Mouse (Mus musculus): ENCODE results near the gene Ptprd. TPM values are rescaled to one million over a fixed set of nuclear protein-coding genes. Genes with fewer than 3 reads are reported as not detected.

Gene Ptprd
- polyA plus RNA-seq (2012; rRNA removed), result 0.15 and 0.19 TPM in 2 replicates

- H3K36me3 ChIP-seq (ENCODE audit: control insufficient read depth, insufficient read depth, low read length), result no peaks in the 10 kb centered on the region
- peaks cover 2% of the 10 kb centered on the region; the same call in 1 of the 2 replicates for H3K4me1 ChIP-seq (ENCODE audit: control insufficient read depth, insufficient read depth, insufficient read length)
- no peak for DNase-seq (ENCODE audit: low read depth in 1 of 2, low spot score in 2 of 2)
- H3K4me3 ChIP-seq (ENCODE audit: extremely low read depth, insufficient read depth, insufficient read length), result no peak within 1 kb of the TSS
- 0 out of 2 replicates have a peak, but pooled peaks cover 3% of the 10 kb centered on the region for H3K27me3 ChIP-seq (ENCODE audit: control insufficient read depth, insufficient read depth, low read length)
- no peak within 1 kb of the TSS for H3K27ac ChIP-seq (ENCODE audit: insufficient read depth, low read length)
- 5% methylated on average over 80 of the region's 86 CpGs for WGBS
- TF ChIP-seq CTCF (IDR thresholded peaks at IDR 0.05; ENCODE audit: extremely low read depth, insufficient read depth, insufficient read length, insufficient replicate concordance), result no peak
- no peak for TF ChIP-seq POLR2A (IDR thresholded peaks at IDR 0.05; ENCODE audit: low read depth, low read length)
Observed at GRCm38 (mm10) chr4:78211529-78212494, at the start of gene Ptprd. TSS of gene Ptprd (minus strand) at chr4:78211961.

- WGBS, result 62% methylated on average over 2 of the region's 2 CpGs
- no peak for DNase-seq (ENCODE audit: low read depth in 1 of 2, low spot score in 2 of 2)
- TF ChIP-seq CTCF (IDR thresholded peaks at IDR 0.05; ENCODE audit: extremely low read depth, insufficient read depth, insufficient read length, insufficient replicate concordance) (no peak), POLR2A (IDR thresholded peaks at IDR 0.05; ENCODE audit: low read depth, low read length) (no peak)
- no peaks in the 10 kb centered on the region for H3K27me3 ChIP-seq (ENCODE audit: control insufficient read depth, insufficient read depth, low read length)
- no peaks in the 10 kb centered on the region for H3K4me1 ChIP-seq (ENCODE audit: control insufficient read depth, insufficient read depth, insufficient read length)
- H3K36me3 ChIP-seq (ENCODE audit: control insufficient read depth, insufficient read depth, low read length), result no peaks in the 10 kb centered on the region
- H3K4me3 ChIP-seq (ENCODE audit: extremely low read depth, insufficient read depth, insufficient read length), result no peak overlapping the region
- no peak overlapping the region for H3K27ac ChIP-seq (ENCODE audit: insufficient read depth, low read length)
Observed at GRCm38 (mm10) chr4:78235820-78236219, 24.1 kb upstream of the Ptprd start.

- 82% methylated on average over 2 of the region's 2 CpGs for WGBS
- no peaks in the 10 kb centered on the region for H3K4me1 ChIP-seq (ENCODE audit: control insufficient read depth, insufficient read depth, insufficient read length)
- DNase-seq (ENCODE audit: low read depth in 1 of 2, low spot score in 2 of 2), result no peak
- no peak overlapping the region for H3K27ac ChIP-seq (ENCODE audit: insufficient read depth, low read length)
- H3K27me3 ChIP-seq (ENCODE audit: control insufficient read depth, insufficient read depth, low read length), result no peaks in the 10 kb centered on the region
- TF ChIP-seq CTCF (IDR thresholded peaks at IDR 0.05; ENCODE audit: extremely low read depth, insufficient read depth, insufficient read length, insufficient replicate concordance) (no peak), POLR2A (IDR thresholded peaks at IDR 0.05; ENCODE audit: low read depth, low read length) (no peak)
- H3K36me3 ChIP-seq (ENCODE audit: control insufficient read depth, insufficient read depth, low read length), result no peaks in the 10 kb centered on the region
- no peak overlapping the region for H3K4me3 ChIP-seq (ENCODE audit: extremely low read depth, insufficient read depth, insufficient read length)
Observed at GRCm38 (mm10) chr4:78235316-78235715, 23.6 kb upstream of the Ptprd start.

DNA sequence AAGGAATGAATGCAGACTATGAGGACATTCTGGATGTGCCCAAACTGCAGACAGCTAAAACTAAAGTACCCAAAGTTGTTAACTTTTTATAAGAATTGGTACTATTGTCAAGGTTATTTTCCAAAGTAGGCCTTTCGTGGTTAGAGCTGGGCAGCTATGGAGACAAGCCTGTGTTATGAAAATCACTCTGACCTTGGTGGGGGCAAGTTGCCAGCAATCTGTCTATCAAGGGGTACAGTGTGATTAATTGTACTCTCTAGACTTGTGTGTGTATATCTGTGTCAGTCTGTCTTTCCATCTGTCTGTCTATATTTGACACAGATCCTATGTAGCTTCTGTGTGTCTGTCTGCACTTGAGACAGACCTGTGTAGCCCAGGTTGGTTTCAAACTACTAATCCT lies 22.9 kb upstream of the Ptprd start:
- no peak for TF ChIP-seq CTCF (IDR thresholded peaks at IDR 0.05; ENCODE audit: extremely low read depth, insufficient read depth, insufficient read length, insufficient replicate concordance)
- no peak for TF ChIP-seq POLR2A (IDR thresholded peaks at IDR 0.05; ENCODE audit: low read depth, low read length)
- Histone ChIP-seq H3K27me3 (ENCODE audit: control insufficient read depth, insufficient read depth, low read length) (no peaks in the 10 kb centered on the region), H3K4me1 (ENCODE audit: control insufficient read depth, insufficient read depth, insufficient read length) (no peaks in the 10 kb centered on the region), H3K27ac (ENCODE audit: insufficient read depth, low read length) (no peak overlapping the region), H3K4me3 (ENCODE audit: extremely low read depth, insufficient read depth, insufficient read length) (no peak overlapping the region), H3K36me3 (ENCODE audit: control insufficient read depth, insufficient read depth, low read length) (no peaks in the 10 kb centered on the region)
- DNase-seq (ENCODE audit: low read depth in 1 of 2, low spot score in 2 of 2), result no peak
- WGBS, result 75% methylated on average over 1 of the region's 1 CpGs

DNA sequence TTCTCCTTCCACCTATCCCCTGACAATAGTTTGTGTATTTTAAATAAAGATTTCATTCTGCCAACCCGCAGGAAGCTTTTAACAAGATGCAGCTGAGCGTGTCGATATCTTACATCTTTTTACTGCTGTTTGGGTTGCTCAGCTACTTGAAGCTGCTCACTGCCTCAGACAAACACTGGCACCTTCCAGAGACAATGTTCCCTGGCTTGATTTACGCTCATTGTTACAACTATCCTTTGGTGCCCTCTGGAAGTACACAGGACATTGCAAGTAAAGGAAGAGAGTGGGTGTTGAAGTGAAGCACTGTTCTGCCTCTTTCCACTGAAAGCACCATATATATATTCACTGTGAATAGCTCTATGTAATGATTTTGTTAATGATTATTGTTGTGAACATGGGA lies 2.2 kb upstream of the Ptprd start:
- no peaks in the 10 kb centered on the region for H3K36me3 ChIP-seq (ENCODE audit: control insufficient read depth, insufficient read depth, low read length)
- no peak for TF ChIP-seq POLR2A (IDR thresholded peaks at IDR 0.05; ENCODE audit: low read depth, low read length)
- TF ChIP-seq CTCF (IDR thresholded peaks at IDR 0.05; ENCODE audit: extremely low read depth, insufficient read depth, insufficient read length, insufficient replicate concordance), result no peak
- H3K4me1 ChIP-seq (ENCODE audit: control insufficient read depth, insufficient read depth, insufficient read length), result peaks cover 2% of the 10 kb centered on the region; the same call in 1 of the 2 replicates
- 0 out of 2 replicates have a peak, but pooled peaks cover 3% of the 10 kb centered on the region for H3K27me3 ChIP-seq (ENCODE audit: control insufficient read depth, insufficient read depth, low read length)
- H3K27ac ChIP-seq (ENCODE audit: insufficient read depth, low read length), result no peak overlapping the region
- no peak overlapping the region for H3K4me3 ChIP-seq (ENCODE audit: extremely low read depth, insufficient read depth, insufficient read length)
- 72% methylated on average over 4 of the region's 4 CpGs for WGBS
- no peak for DNase-seq (ENCODE audit: low read depth in 1 of 2, low spot score in 2 of 2)

DNA sequence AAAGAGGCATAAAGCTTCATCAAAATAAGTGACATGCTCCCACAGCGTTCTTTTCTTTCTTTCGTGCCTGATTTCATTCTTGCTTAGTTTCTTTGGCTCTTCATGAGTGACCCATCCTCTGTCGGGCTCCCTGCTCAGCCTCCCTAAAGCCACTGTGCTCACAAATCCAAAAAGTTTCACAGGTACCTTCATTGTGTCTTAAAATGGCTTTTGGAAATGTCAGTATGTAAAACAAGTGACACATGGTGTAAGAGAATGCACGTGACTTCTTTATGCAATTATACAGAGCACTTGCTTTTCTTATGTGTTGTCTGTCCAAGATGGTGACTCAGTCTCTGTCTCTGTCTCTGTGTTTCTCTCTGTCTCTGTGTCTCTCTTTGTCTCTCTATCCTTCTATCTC lies 1.2 kb upstream of the Ptprd start:
- Histone ChIP-seq H3K4me3 (ENCODE audit: extremely low read depth, insufficient read depth, insufficient read length) (no peak overlapping the region), H3K27ac (ENCODE audit: insufficient read depth, low read length) (no peak overlapping the region), H3K27me3 (ENCODE audit: control insufficient read depth, insufficient read depth, low read length) (0 out of 2 replicates have a peak, but pooled peaks cover 3% of the 10 kb centered on the region), H3K4me1 (ENCODE audit: control insufficient read depth, insufficient read depth, insufficient read length) (peaks cover 2% of the 10 kb centered on the region; the same call in 1 of the 2 replicates), H3K36me3 (ENCODE audit: control insufficient read depth, insufficient read depth, low read length) (no peaks in the 10 kb centered on the region)
- DNase-seq (ENCODE audit: low read depth in 1 of 2, low spot score in 2 of 2), result no peak
- no peak for TF ChIP-seq CTCF (IDR thresholded peaks at IDR 0.05; ENCODE audit: extremely low read depth, insufficient read depth, insufficient read length, insufficient replicate concordance)
- TF ChIP-seq POLR2A (IDR thresholded peaks at IDR 0.05; ENCODE audit: low read depth, low read length), result no peak
- WGBS, result 72% methylated on average over 4 of the region's 4 CpGs
